Mouse (Mus musculus) heart, embryonic 14.5 days (tissue): ENCODE results near the gene Cyp2t4. TPM values are rescaled to one million over a fixed set of nuclear protein-coding genes. Genes with fewer than 3 reads are reported as not detected.

Experiments used
- ATAC-seq: fragments of 200-750 bp; cut with Nextera tagmentation; 2 replicates; pipeline ENCODE4 v1.8.0; 2017; ENCODE audit warnings: low read depth, moderate TSS enrichment; ENCODE audit not compliant: insufficient number of reproducible peaks, insufficient read depth, low FRiP score
- H3K27ac ChIP-seq, 2 experiments: fragments of 200-500 bp in 1 of 2; fragments of 300-500 bp in 1 of 2; sonication (generic) in 1 of 2; replicated peaks in 1 of 2; 2 replicates each; pipeline ENCODE4 v1.5.1; 2012 to 2014; ENCODE audit warnings: low read depth in 2 of 2, low read length in 2 of 2, control low read depth in 1 of 2, mild to moderate bottlenecking in 1 of 2, mixed read lengths in 1 of 2; ENCODE audit not compliant: control insufficient read depth in 1 of 2, insufficient read depth in 1 of 2
- H3K27me3 ChIP-seq: fragments of 300-500 bp; sonication (generic); 2 replicates; pipeline ENCODE4 v1.6.1; 2014; ENCODE audit warnings: mild to moderate bottlenecking, low read length, control low read depth; ENCODE audit not compliant: control insufficient read depth, insufficient read depth
- H3K36me3 ChIP-seq: fragments of 300-500 bp; sonication (generic); 2 replicates; pipeline ENCODE4 v1.6.1; 2014; ENCODE audit warnings: mild to moderate bottlenecking, control low read depth, low read length, mixed read lengths; ENCODE audit not compliant: control insufficient read depth, insufficient read depth
- H3K4me1 ChIP-seq, 2 experiments: fragments of 200-500 bp in 1 of 2; fragments of 300-500 bp in 1 of 2; sonication (generic) in 1 of 2; 2 replicates each; pipeline ENCODE4 v1.6.1; 2012 to 2014; ENCODE audit warnings: low read length in 2 of 2, control low read depth in 1 of 2, mixed read lengths in 1 of 2; ENCODE audit not compliant: control insufficient read depth in 2 of 2, insufficient read depth in 2 of 2
- H3K4me2 ChIP-seq: fragments of 300-500 bp; sonication (generic); 2 replicates; pipeline ENCODE4 v1.6.1; 2014; ENCODE audit warnings: mild to moderate bottlenecking, low read length
- H3K4me3 ChIP-seq, 2 experiments: fragments of 200-500 bp in 1 of 2; fragments of 300-500 bp in 1 of 2; sonication (generic) in 1 of 2; 2 replicates each; pipeline ENCODE4 v1.5.1; 2012 to 2014; ENCODE audit warnings: low read length in 2 of 2, mild to moderate bottlenecking in 2 of 2, control low read depth in 1 of 2, low read depth in 1 of 2, moderate library complexity in 1 of 2; ENCODE audit not compliant: control insufficient read depth in 1 of 2, insufficient read depth in 1 of 2
- H3K9ac ChIP-seq: fragments of 300-500 bp; sonication (generic); 2 replicates; pipeline ENCODE4 v1.6.1; 2014; ENCODE audit warnings: mild to moderate bottlenecking, low read length
- H3K9me3 ChIP-seq: fragments of 300-500 bp; sonication (generic); 2 replicates; pipeline ENCODE4 v1.6.1; 2016; ENCODE audit warnings: low read length, control low read depth; ENCODE audit not compliant: control insufficient read depth
- WGBS: fragments of 180-500 bp; shearing (Covaris S2); extraction: QIAGEN DNeasy Blood & Tissue Kit; methylation state at CpG from one replicate; pipeline ENCODE4 v1.1.7; 2014; 5-methylcytosine and 5-hydroxymethylcytosine counted together
- polyA plus RNA-seq: library from polyadenylated mRNA; unstranded; fragments of >200 nt; fragmentation: Nextera tagmentation; extraction: Ambion mirVana; gene quantifications from 2 replicates; pipeline ENCODE4 v1.2.1, GENCODE M21; 2014

The Cyp2t4 gene
- polyA plus RNA-seq, result 0.22 TPM in 1 of 2 replicates, not detected in the other

DNA sequence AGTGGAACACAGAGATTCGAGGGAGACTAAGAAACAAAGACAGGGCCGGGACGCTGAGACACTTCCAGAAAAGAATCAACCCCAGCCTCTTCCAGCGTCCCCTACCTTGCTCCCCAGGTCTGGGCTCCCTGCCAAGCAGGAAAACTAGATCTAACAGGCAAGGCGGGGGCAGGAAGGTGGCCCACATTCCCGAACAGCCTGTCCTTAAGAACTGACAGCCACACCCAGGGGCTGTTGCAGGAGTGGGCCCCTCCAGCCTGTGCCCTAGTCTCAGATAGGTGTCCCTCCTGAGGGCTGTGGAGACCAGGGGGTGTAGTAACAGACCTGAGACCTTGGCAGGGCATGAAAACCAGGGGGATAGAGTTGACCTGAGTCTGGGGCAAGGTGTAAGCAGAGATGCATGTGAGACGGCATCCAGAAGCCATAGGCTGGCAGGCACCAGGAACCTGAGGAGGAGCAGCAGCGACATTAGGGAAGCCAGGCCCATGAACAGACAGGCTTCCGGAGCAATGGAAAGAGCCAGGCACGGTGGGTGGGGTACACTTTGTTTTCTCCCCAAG, at the start of gene Cyp2t4:
Cyp2t4 (plus strand) TSS at position 510 of the 560 bp plus-strand sequence.
- 49% methylated on average over 10 of the region's 10 CpGs for WGBS
- Histone ChIP-seq H3K36me3 (peaks cover 17% of the 10 kb centered on the region), H3K27ac (no peak within 1 kb of the TSS), H3K9ac (no peak within 1 kb of the TSS), H3K4me1 (peaks cover 3 to 5% of the 10 kb centered on the region in 2 experiments; a peak in 2 of 4 replicates), H3K4me2 (no peak within 1 kb of the TSS), H3K9me3 (no peaks in the 10 kb centered on the region), H3K4me3 (no peak within 1 kb of the TSS), H3K27me3 (no peaks in the 10 kb centered on the region)
- no peak for ATAC-seq

DNA sequence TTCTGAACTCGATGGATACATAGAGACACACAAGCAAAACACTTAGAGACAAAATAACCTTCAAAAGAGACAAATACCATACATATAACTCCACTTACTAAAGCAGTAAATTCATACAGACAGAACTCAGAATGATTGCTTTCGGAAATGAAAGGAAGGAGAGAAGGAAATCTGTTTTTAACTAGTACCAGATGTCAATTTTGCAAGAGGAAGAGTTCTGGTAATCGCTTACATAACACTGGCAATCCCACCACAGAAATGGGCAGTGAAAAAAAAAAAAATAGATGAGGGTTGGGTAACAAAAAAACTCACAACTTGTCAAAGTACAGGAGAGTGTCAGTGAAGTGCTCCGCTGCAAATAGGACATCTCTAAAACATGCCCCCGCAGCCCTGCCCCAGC, 48.6 kb upstream of the Cyp2t4 start:
- H3K27me3 ChIP-seq, result no peaks in the 10 kb centered on the region
- ATAC-seq, result no peak
- H3K36me3 ChIP-seq, result no peaks in the 10 kb centered on the region
- WGBS, result 61% methylated on average over 5 of the region's 5 CpGs
- no peaks in the 10 kb centered on the region for H3K4me1 ChIP-seq
- peaks cover 3% of the 10 kb centered on the region; the same call in 1 of the 2 replicates for H3K9me3 ChIP-seq
- no peak overlapping the region for H3K4me2 ChIP-seq
- H3K9ac ChIP-seq, result no peak overlapping the region
- no peak overlapping the region for H3K4me3 ChIP-seq
- H3K27ac ChIP-seq, result no peak overlapping the region

DNA sequence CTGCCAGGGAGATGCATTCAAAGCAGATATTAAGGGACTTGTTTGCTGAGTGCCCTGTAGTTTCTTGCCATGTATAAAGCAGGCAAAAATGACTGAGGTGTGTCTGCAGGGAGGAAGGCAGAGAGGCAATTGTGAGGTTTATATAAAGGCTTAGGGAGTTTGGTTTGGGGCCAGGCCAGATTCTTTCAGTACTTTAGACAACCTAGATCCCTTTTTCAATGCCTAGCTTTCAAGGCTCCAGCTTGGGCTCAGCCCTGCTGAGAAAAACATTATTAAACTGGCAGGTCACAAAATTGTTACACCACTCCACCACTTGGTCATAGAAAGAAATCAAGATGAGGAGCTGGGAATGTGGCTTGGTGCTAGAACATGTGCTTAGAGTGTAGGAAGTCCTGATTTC, 43.2 kb upstream of the Cyp2t4 start:
- Histone ChIP-seq H3K4me3 (no peak overlapping the region), H3K4me1 (no peaks in the 10 kb centered on the region), H3K27ac (no peak overlapping the region), H3K36me3 (no peaks in the 10 kb centered on the region), H3K27me3 (no peaks in the 10 kb centered on the region), H3K9me3 (peaks cover 3% of the 10 kb centered on the region; the same call in 1 of the 2 replicates), H3K9ac (no peak overlapping the region), H3K4me2 (no peak overlapping the region)
- ATAC-seq, result no peak

DNA sequence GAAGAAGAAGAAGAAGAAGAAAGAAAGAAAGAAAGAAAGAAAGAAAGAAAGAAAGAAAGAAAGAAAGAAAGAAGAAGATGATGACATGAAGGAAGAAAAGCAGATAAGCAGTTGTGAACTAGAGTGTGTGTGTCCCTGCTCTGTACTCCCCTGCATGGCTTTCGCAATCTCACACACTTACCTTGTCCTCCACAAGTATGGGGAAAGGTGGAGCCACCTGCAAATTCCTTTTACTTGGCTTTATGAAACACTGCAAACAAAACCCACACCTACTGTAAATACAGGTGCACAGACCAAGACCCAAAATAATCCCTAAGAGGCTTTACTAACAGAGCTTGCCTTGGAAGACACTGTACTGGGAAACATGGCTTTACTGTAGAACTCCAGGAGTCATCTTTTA, 42.5 kb upstream of the Cyp2t4 start:
- H3K36me3 ChIP-seq, result no peaks in the 10 kb centered on the region
- no peak for ATAC-seq

DNA sequence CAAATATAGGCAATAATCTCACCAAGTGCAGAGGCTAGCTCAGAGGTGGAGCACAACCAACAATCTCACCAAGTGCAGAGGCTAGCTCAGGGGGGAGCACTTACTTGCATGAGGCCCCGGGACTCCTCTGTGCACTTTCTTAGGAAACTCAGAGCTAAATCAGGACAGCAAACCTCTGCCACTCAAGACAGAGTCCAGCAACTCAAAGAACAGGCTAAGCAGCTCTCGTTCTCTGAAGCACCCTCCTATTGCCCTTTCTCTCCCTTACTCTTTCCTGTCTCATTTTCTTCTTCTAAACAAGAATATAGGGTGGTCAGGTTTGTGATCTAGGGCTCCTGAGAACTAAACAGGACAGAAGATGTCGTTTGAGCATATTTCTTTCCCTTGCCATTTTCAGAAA, 41.5 kb upstream of the Cyp2t4 start:
- no peak overlapping the region for H3K9ac ChIP-seq
- no peaks in the 10 kb centered on the region for H3K4me1 ChIP-seq
- no peaks in the 10 kb centered on the region for H3K36me3 ChIP-seq
- no peaks in the 10 kb centered on the region for H3K27me3 ChIP-seq
- 66% methylated on average over 3 of the region's 3 CpGs for WGBS
- peaks cover 3% of the 10 kb centered on the region; the same call in 1 of the 2 replicates for H3K9me3 ChIP-seq
- no peak overlapping the region for H3K4me2 ChIP-seq
- H3K27ac ChIP-seq, result no peak overlapping the region
- ATAC-seq, result no peak
- H3K4me3 ChIP-seq, result no peak overlapping the region

More for the DNA sequence above, 42.5 kb upstream of the Cyp2t4 start:
- no peaks in the 10 kb centered on the region for H3K27me3 ChIP-seq
- no peak overlapping the region for H3K4me3 ChIP-seq
- H3K4me2 ChIP-seq, result no peak overlapping the region
- no peak overlapping the region for H3K27ac ChIP-seq
- H3K9ac ChIP-seq, result no peak overlapping the region
- no peaks in the 10 kb centered on the region for H3K4me1 ChIP-seq
- H3K9me3 ChIP-seq, result peaks cover 3% of the 10 kb centered on the region; the same call in 1 of the 2 replicates
- 79% methylated on average over 1 of the region's 1 CpGs for WGBS

DNA sequence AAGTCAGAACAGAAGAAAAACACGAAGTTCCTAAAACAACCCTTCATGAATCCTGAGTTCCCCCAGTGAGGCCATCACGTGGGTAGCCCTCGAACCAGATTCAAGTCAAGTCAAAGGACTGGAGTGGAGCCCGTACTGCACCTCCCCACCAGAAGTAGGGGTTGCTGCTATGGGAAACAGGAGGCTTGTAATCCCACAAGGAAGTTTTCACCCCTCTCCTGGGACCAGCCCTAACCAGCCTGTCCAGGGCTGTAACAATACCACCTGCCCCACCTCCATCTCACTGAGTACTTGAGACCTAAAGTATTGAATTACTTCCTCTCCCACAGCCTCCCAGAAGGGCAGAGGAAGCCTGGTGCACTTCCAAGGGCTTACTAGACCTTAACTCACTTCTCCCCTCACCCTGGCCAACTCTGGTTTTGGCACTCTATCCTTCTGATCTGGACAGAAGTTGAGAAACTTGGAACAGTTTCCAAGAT, 35.4 kb upstream of the Cyp2t4 start:
- Histone ChIP-seq H3K4me3 (no peak overlapping the region), H3K9me3 (no peaks in the 10 kb centered on the region), H3K4me2 (no peak overlapping the region), H3K27ac (no peak overlapping the region), H3K36me3 (no peaks in the 10 kb centered on the region), H3K9ac (no peak overlapping the region), H3K27me3 (no peaks in the 10 kb centered on the region), H3K4me1 (no peaks in the 10 kb centered on the region)
- ATAC-seq, result no peak
- 63% methylated on average over 4 of the region's 4 CpGs for WGBS

DNA sequence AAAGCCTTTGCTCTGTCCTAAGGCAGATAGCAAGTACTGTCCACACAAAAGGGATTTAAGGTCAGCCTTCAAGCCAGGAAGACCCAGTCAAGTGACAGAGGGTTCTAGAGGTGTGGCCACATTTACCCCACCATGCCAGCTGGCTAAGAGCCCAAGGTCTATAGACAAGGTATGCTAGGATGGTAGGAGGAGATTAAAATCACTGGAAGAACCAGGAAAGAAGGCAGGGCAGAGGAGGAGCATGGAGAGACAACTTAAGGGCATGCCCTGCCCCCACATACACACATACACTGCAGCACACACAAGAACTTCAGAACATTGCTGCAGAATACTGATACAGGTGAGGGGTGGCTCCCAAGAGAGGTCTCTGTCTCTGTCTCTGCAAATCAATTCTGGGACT, 33.8 kb upstream of the Cyp2t4 start, which contains the start of gene Cyp2f2:
Cyp2f2 (plus strand) TSS at position 234 of the 400 bp plus-strand sequence.
- Histone ChIP-seq H3K4me1 (no peaks in the 10 kb centered on the region), H3K36me3 (no peaks in the 10 kb centered on the region), H3K9me3 (no peaks in the 10 kb centered on the region), H3K27me3 (no peaks in the 10 kb centered on the region), H3K9ac (no peak within 1 kb of the TSS), H3K27ac (no peak within 1 kb of the TSS), H3K4me2 (no peak within 1 kb of the TSS), H3K4me3 (no peak within 1 kb of the TSS)
- no peak for ATAC-seq

DNA sequence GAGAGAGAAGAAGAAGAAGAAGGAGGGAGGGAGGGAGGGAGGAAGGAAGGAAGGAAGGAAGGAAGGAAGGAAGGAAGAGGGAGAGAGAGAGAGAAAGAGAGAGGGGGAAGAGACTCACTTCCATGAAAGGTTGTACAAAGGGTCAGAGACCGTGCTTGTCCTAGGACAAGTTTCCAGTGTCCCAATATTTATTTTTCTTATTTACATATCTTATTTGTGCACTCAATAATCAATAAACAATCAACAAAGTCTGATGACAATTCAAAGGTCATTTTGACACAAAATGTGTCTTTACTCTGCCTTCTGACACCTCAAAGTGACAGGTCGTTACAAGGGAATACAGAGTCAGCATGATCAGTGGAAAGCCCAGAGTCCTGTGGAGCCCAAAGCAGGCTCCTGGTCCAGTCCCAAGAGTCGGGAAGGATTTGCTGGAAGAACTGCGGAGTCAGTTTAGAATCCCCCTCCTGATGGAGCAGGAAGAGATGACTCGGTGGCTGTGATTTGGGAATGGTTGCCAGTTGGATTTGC, 29.1 kb upstream of the Cyp2t4 start:
- Histone ChIP-seq H3K9ac (no peak overlapping the region), H3K27me3 (no peaks in the 10 kb centered on the region), H3K4me1 (no peaks in the 10 kb centered on the region), H3K4me3 (no peak overlapping the region), H3K36me3 (no peaks in the 10 kb centered on the region), H3K4me2 (no peak overlapping the region), H3K27ac (no peak overlapping the region), H3K9me3 (no peaks in the 10 kb centered on the region)
- ATAC-seq, result no peak
- 65% methylated on average over 5 of the region's 5 CpGs for WGBS
